In genomic region chr7:92876538-92876937, GRCm38 (mm10) we compare ENCODE assay signal across 7 mouse cellular contexts. TPM values are rescaled to one million over a fixed set of nuclear protein-coding genes. Genes with fewer than 3 reads are reported as not detected.
DNase-seq lines count a peak whose midpoint lies in the region; ATAC-seq and TF ChIP-seq lines count a peak whose summit lies in the region.

No protein-coding gene starts in this region.

- TF ChIP-seq EP300 in ES-Bruce4 (IDR thresholded peaks at IDR 0.05; ENCODE audit: insufficient read depth, low read depth, low read length) = no peak

- no peak for TF ChIP-seq POLR2A in ES-Bruce4 (IDR thresholded peaks at IDR 0.05; ENCODE audit: insufficient read depth, low read length)

- no peaks in the 10 kb centered on the region for H3K27me3 ChIP-seq in ES-Bruce4 (ENCODE audit: control insufficient read depth, insufficient read depth, low read length, poor library complexity, severe bottlenecking)
- no peaks in the 10 kb centered on the region for H3K27me3 ChIP-seq in liver, embryonic 15.5 days

- TF ChIP-seq CTCF in ES-Bruce4 (IDR thresholded peaks at IDR 0.05; ENCODE audit: low read depth, low read length) = no peak

- H3K9me3 ChIP-seq in ES-Bruce4 (replicated peaks; ENCODE audit: control insufficient read depth, insufficient read depth, low read length, poor library complexity, severe bottlenecking) = no peaks in the 10 kb centered on the region; the same call in 1 of the 2 replicates
- no peaks in the 10 kb centered on the region for H3K9me3 ChIP-seq in liver, embryonic 15.5 days (replicated peaks)

- peak overlapping the region; percentile 88; the same call in 1 of the 2 replicates for H3K9ac ChIP-seq in ES-Bruce4 (ENCODE audit: low read depth, poor library complexity, severe bottlenecking)
- H3K9ac ChIP-seq in liver, embryonic 15.5 days = peak overlapping the region; percentile 87

- peak overlapping the region; percentile 97 for H3K4me2 ChIP-seq in liver, embryonic 15.5 days

- H3K36me3 ChIP-seq in ES-Bruce4 (ENCODE audit: control insufficient read depth, insufficient read depth, low read length, poor library complexity, severe bottlenecking) = peaks cover 13% of the 10 kb centered on the region
- peaks cover under 1% of the 10 kb centered on the region; the same call in 1 of the 2 replicates for H3K36me3 ChIP-seq in liver, embryonic 15.5 days (replicated peaks)

- peak; percentile 83 for DNase-seq in A20 (ENCODE audit: low read depth, low spot score)
- peak; percentile 39 for DNase-seq in forelimb bud, embryonic 11.5 days (ENCODE audit: low read depth, low spot score)
- DNase-seq in left cerebral cortex, postnatal 14 days (ENCODE audit: low spot score in 2 of 2) = no peak
- DNase-seq in cerebellum, adult 9-10 months = no peak
- DNase-seq in testis, postnatal 10 days (ENCODE audit: low spot score) = no peak

- H3K4me3 ChIP-seq in ES-Bruce4 (ENCODE audit: low read depth, low read length) = no peak overlapping the region
- H3K4me3 ChIP-seq in liver, embryonic 15.5 days (replicated peaks) = peak overlapping the region; percentile 84

- intact Hi-C loops in left cerebral cortex, postnatal 14 days (cut with DNase I) = no loop called here

- no peak overlapping the region for H3K27ac ChIP-seq in ES-Bruce4 (ENCODE audit: insufficient read depth, low read length)
- H3K27ac ChIP-seq in liver, embryonic 15.5 days (replicated peaks) = peak overlapping the region; percentile 99

- peaks cover 4% of the 10 kb centered on the region for H3K4me1 ChIP-seq in ES-Bruce4 (ENCODE audit: control insufficient read depth, insufficient read depth, low read length)
- peaks cover 69% of the 10 kb centered on the region for H3K4me1 ChIP-seq in liver, embryonic 15.5 days (replicated peaks)

- 8% methylated on average over 7 of the region's 7 CpGs for WGBS in liver, embryonic 15.5 days (ENCODE audit: insufficient replicate concordance)

- no peak for ATAC-seq in liver, embryonic 15.5 days (ENCODE audit: insufficient read depth)

RNA-seq across cellular contexts. Expression of gene Prcp, which starts 2.3 kb away (rescaled TPM):
- polyA plus RNA-seq in ES-Bruce4 (2011; ENCODE audit: insufficient read depth, insufficient read length, low read depth, missing spikeins) = 38.8 and 40.5 TPM in 2 replicates
- polyA plus RNA-seq in liver, embryonic 15.5 days (2015; fragmentation: Nextera tagmentation; extraction: Ambion mirVana) = 12.7 and 13.5 TPM in 2 replicates
- 10 to 100 TPM in 1 of 2 experiments, 1 to 10 TPM in 1; 9.0 to 11.3 TPM for total RNA-seq in left cerebral cortex, postnatal 14 days (2021)

RNA-seq across cellular contexts. Expression of gene Ddias, which starts 2.5 kb away (rescaled TPM):
- polyA plus RNA-seq in ES-Bruce4 (2011; ENCODE audit: insufficient read depth, insufficient read length, low read depth, missing spikeins) = 64.5 and 69.3 TPM in 2 replicates
- polyA plus RNA-seq in liver, embryonic 15.5 days (2015; fragmentation: Nextera tagmentation; extraction: Ambion mirVana) = 9.2 and 9.5 TPM in 2 replicates
- under 1 TPM; 0.68 to 0.87 TPM for total RNA-seq in left cerebral cortex, postnatal 14 days (2021)

Comparison
In these comparisons a context has a peak if more than half of its experiments do, and no peak if none do; other contexts are left out.
1. DNase-seq: peak in A20 (single experiment) and forelimb bud, embryonic 11.5 days (single experiment); none in left cerebral cortex, postnatal 14 days (0 of 2), cerebellum, adult 9-10 months (single experiment) and testis, postnatal 10 days (single experiment).